Mouse (Mus musculus): ENCODE measurements at regions not wholly inside any gene's neighbourhood (a gene's known extent, or its start where the extent isn't known, plus 50 kb on each side); places are given as distances from the start of the nearest gene placed in this dataset.

- ATAC-seq (ENCODE audit: insufficient number of reproducible peaks, insufficient read depth, low FRiP score, low TSS enrichment, low read depth): no peak
These were observed 82.8 kb upstream of the N4bp1 start for GRCm38 (mm10) chr8:86967891-86968311.

GRCm38 (mm10) chr8:86961218-86962195 is 76.4 kb upstream of the N4bp1 start:
- 70% methylated on average over 20 of the region's 20 CpGs for WGBS

More at GRCm38 (mm10) chr8:86967891-86968311, 82.8 kb upstream of the N4bp1 start:
- no peak overlapping the region for H3K9ac ChIP-seq
- no peaks in the 10 kb centered on the region for H3K27me3 ChIP-seq
- H3K4me2 ChIP-seq: no peak overlapping the region
- no peak overlapping the region; the same call in 1 of the 2 replicates for H3K27ac ChIP-seq
- H3K36me3 ChIP-seq: no peaks in the 10 kb centered on the region
- peaks cover 6% of the 10 kb centered on the region for H3K4me1 ChIP-seq
- H3K4me3 ChIP-seq: no peak overlapping the region
- H3K9me3 ChIP-seq: peaks cover 6% of the 10 kb centered on the region; the same call in 1 of the 2 replicates
- WGBS: 8% methylated on average over 3 of the region's 3 CpGs

More at GRCm38 (mm10) chr8:86961218-86962195, 76.4 kb upstream of the N4bp1 start:
- Histone ChIP-seq H3K4me3 (no peak overlapping the region), H3K27ac (no peak overlapping the region), H3K4me1 (no peaks in the 10 kb centered on the region), H3K27me3 (no peaks in the 10 kb centered on the region), H3K4me2 (no peak overlapping the region), H3K36me3 (no peaks in the 10 kb centered on the region), H3K9ac (no peak overlapping the region), H3K9me3 (peaks cover 6% of the 10 kb centered on the region; the same call in 1 of the 2 replicates)
- no peak for ATAC-seq (ENCODE audit: insufficient number of reproducible peaks, insufficient read depth, low FRiP score, low TSS enrichment, low read depth)

Data from embryonic facial prominence, embryonic 13.5 days (tissue).